ENCODE assay signal across 19 mouse cellular contexts in the genomic region with DNA sequence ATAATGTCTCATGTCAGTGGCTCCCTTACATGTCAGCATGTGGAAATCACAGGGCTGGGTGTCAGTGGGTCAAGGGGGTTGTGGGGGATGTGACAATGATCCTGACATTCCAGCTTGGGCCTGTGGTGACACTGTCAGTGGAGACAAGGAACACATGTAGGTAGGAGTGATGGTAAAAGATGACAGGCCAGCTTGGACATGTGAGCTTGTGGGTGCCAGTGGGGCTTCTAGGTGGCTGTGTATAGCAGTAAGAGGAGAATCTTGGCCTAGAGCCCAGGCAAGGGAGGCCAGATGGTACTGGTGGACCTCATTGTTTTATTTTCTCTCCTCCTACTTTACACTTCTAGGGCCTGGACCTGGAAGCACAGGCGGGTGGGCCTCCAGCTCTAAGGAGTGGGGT. TPM values are rescaled to one million over a fixed set of nuclear protein-coding genes. Genes with fewer than 3 reads are reported as not detected.
A peak's percentile ranks its signal among the peaks of the same experiment; 100 is the strongest.
DNase-seq lines count a peak whose midpoint lies in the region; ATAC-seq and TF ChIP-seq lines count a peak whose summit lies in the region.
"Had no signal": no experiment of that assay in that cellular context is flagged by ENCODE, and none has a peak within 500 bp of the region (broad histone marks: within the 10 kb centered on the region; RNA-seq: fewer than 3 reads in every experiment).

No protein-coding gene starts in this region.

- no peak for TF ChIP-seq POLR2A in lung, adult 2 months (IDR thresholded peaks at IDR 0.05; ENCODE audit: borderline replicate concordance, extremely low read depth, low read depth, low read length)

- no peaks in the 10 kb centered on the region for H3K9me3 ChIP-seq in kidney, postnatal 0 days (replicated peaks; ENCODE audit: low read length)
- H3K9me3 ChIP-seq in liver, embryonic 12.5 days (replicated peaks): no peaks in the 10 kb centered on the region
- H3K9me3 ChIP-seq: heart, embryonic 10.5 days; hindbrain, embryonic 13.5 days; limb, embryonic 10.5 days; midbrain, embryonic 10.5 days had no signal

- H3K36me3 ChIP-seq in kidney, postnatal 0 days (ENCODE audit: insufficient read depth, low read length): no peaks in the 10 kb centered on the region
- H3K36me3 ChIP-seq in liver, embryonic 12.5 days: no peaks in the 10 kb centered on the region
- H3K36me3 ChIP-seq: heart, embryonic 10.5 days; hindbrain, embryonic 13.5 days; limb, embryonic 10.5 days; midbrain, embryonic 10.5 days had no signal

- H3K9ac ChIP-seq in kidney, postnatal 0 days (ENCODE audit: low read depth, low read length): no peak overlapping the region
- H3K9ac ChIP-seq in liver, embryonic 12.5 days: no peak overlapping the region
- H3K9ac ChIP-seq: hindbrain, embryonic 13.5 days had no signal

- H3K4me3 ChIP-seq in kidney, postnatal 0 days (replicated peaks; ENCODE audit: low read depth, low read length): no peak overlapping the region
- H3K4me3 ChIP-seq in lung, adult 2 months (replicated peaks; ENCODE audit: extremely low read depth, low read depth, low read length): no peak overlapping the region
- no peak overlapping the region for H3K4me3 ChIP-seq in liver, embryonic 12.5 days
- H3K4me3 ChIP-seq: heart, embryonic 10.5 days; hindbrain, embryonic 13.5 days; limb, embryonic 10.5 days; midbrain, embryonic 10.5 days had no signal

- no peak overlapping the region for H3K4me2 ChIP-seq in kidney, postnatal 0 days (ENCODE audit: low read length)
- H3K4me2 ChIP-seq in liver, embryonic 12.5 days: no peak overlapping the region
- H3K4me2 ChIP-seq: hindbrain, embryonic 13.5 days had no signal

- no peaks in the 10 kb centered on the region for H3K4me1 ChIP-seq in kidney, postnatal 0 days (replicated peaks; ENCODE audit: insufficient read depth, low read length)
- H3K4me1 ChIP-seq in lung, adult 2 months (ENCODE audit: control insufficient read depth, insufficient read depth, low read length): no peaks in the 10 kb centered on the region
- no peaks in the 10 kb centered on the region for H3K4me1 ChIP-seq in liver, embryonic 12.5 days
- H3K4me1 ChIP-seq: heart, embryonic 10.5 days had no signal

- ATAC-seq in kidney, postnatal 0 days (replicated peaks; ENCODE audit: low FRiP score, low read depth): peak; percentile 43; the same call in 1 of the 2 replicates
- no peak for ATAC-seq in monocyte, adult 5-6 weeks (replicated peaks; ENCODE audit: insufficient number of reproducible peaks, low FRiP score, low TSS enrichment, poor library complexity, severe bottlenecking)
- ATAC-seq in liver, embryonic 12.5 days: no peak
- ATAC-seq: forebrain, embryonic 16.5 days had no signal

- WGBS in kidney, postnatal 0 days: 53% methylated on average over 1 of the region's 1 CpGs
- WGBS in lung, adult 2 months: 59% methylated on average over 1 of the region's 1 CpGs
- WGBS in liver, embryonic 12.5 days (ENCODE audit: insufficient replicate concordance): 59% methylated on average over 1 of the region's 1 CpGs

- TF ChIP-seq CTCF in kidney, postnatal 0 days (IDR thresholded peaks at IDR 0.05; ENCODE audit: low read depth): no peak
- TF ChIP-seq CTCF in lung, adult 2 months (IDR thresholded peaks at IDR 0.05; ENCODE audit: insufficient read depth, low read length): no peak

- H3K27ac ChIP-seq in kidney, postnatal 0 days: no peak overlapping the region
- H3K27ac ChIP-seq in liver, embryonic 12.5 days: no peak overlapping the region
- H3K27ac ChIP-seq: heart, embryonic 10.5 days; hindbrain, embryonic 13.5 days; limb, embryonic 10.5 days; macrophage; midbrain, embryonic 10.5 days had no signal

- no peak for DNase-seq in kidney, postnatal 0 days (ENCODE audit: low spot score)
- no peak for DNase-seq in kidney, postnatal 10 days
- DNase-seq in lung, postnatal 10 days: peak; percentile 4
- DNase-seq in lung, adult 2 months: no peak
- peak; percentile 64 for DNase-seq in cerebellum, adult 9-10 months
- DNase-seq: embryo, embryonic 11 days; heart, postnatal 10 days; kidney, adult 9 months; layer of hippocampus, postnatal 36 days; right cerebral cortex, adult 18-20 months had no signal

- no peaks in the 10 kb centered on the region for H3K27me3 ChIP-seq in kidney, postnatal 0 days (ENCODE audit: insufficient read depth, low read length)
- peaks cover 71% of the 10 kb centered on the region for H3K27me3 ChIP-seq in liver, embryonic 12.5 days (replicated peaks)

RNA-seq across cellular contexts. Expression of a gene that starts 16.7 kb away (rescaled TPM):
- 0.08 and 0.10 TPM in 2 replicates for polyA plus RNA-seq in kidney, postnatal 0 days (2015; fragmentation: Nextera tagmentation; extraction: Ambion mirVana)
- polyA plus RNA-seq in lung, adult 2 months (2012; rRNA removed): 0.17 and 0.37 TPM in 2 replicates
- 0.86 TPM in 1 of 3 replicates, not detected in the others for total RNA-seq in monocyte, adult 5-6 weeks (2017)
- polyA plus RNA-seq in liver, embryonic 12.5 days (2016; fragmentation: Nextera tagmentation; extraction: Ambion mirVana): 0.02 TPM in 1 of 2 replicates, not detected in the other
- total RNA-seq: liver, adult 2 months had no signal
- polyA plus RNA-seq: liver, adult 2 months; macrophage had no signal

Comparison
In these comparisons a context has a peak if more than half of its experiments do, and no peak if none do; other contexts are left out.
1. DNase-seq: peak in lung, postnatal 10 days (single experiment) and cerebellum, adult 9-10 months (single experiment); none in kidney, postnatal 0 days (single experiment), kidney, postnatal 10 days (single experiment) and lung, adult 2 months (single experiment).